Mouse (Mus musculus) erythroblast, embryonic 14.5 days (primary cell): Measurements from ENCODE around the gene Ccdc13.

Source experiments
- GATA1 ChIP-seq: IDR thresholded peaks from 2 replicates; pipeline ENCODE4 v1.6.1; 2012; ENCODE audit warnings: low read length, inconsistent platforms, mixed read lengths
- TAL1 ChIP-seq: IDR thresholded peaks from 3 replicates; pipeline ENCODE4 v1.6.1; 2012; ENCODE audit warnings: low read length, inconsistent platforms, mixed read lengths

- TF ChIP-seq TAL1 (no peak), GATA1 (no peak)
Measured at GRCm38 (mm10) chr9:121794972-121795539, 44.2 kb downstream of the Ccdc13 start.
